Mouse (Mus musculus): ENCODE data around the gene Acsm3. TPM values are rescaled to one million over a fixed set of nuclear protein-coding genes. Genes with fewer than 3 reads are reported as not detected.

Gene Acsm3
- total RNA-seq, 1 experiment: not detected

DNA sequence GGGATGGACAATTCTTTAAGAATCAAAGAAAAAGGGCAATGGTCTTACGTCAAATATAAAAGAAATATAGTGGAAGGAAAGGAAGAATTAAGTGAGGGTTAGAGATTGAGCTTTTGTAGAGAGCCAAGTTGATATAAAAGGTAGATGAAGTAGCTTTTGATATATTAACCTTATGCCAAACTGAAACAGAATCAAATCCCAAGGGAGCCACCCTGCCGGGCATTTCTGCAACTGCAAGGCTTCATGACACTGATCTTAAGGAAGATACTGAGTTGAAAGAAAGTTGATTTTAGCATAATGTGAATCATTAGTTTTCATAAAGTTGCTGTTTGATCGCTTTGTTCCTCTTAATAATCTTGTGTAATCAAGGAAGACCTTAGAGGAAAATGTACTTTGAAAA, 28.3 kb downstream of the Acsm3 start:
- in situ Hi-C loops (cut with MboI; ENCODE audit: low sequenced_read_pairs in 2 of 2, unreplicated experiment in 2 of 2): no loop called here
- no peak overlapping the region for H3K4me3 ChIP-seq (ENCODE audit: insufficient read depth in 1 of 2, low read depth in 1 of 2, low read length in 2 of 2, poor library complexity in 1 of 2, severe bottlenecking in 1 of 2)
- H3K9me3 ChIP-seq (ENCODE audit: control insufficient read depth, insufficient read depth, low read depth, low read length): no peaks in the 10 kb centered on the region
- no peaks in the 10 kb centered on the region for H3K4me1 ChIP-seq (ENCODE audit: control insufficient read depth in 2 of 2, insufficient read depth in 2 of 2, low read length in 2 of 2, poor library complexity in 1 of 2)
- H3K9ac ChIP-seq (ENCODE audit: insufficient read depth, low read depth, low read length, poor library complexity, severe bottlenecking): no peak overlapping the region
- no peak overlapping the region for H3K27ac ChIP-seq (ENCODE audit: insufficient read depth, low read depth, low read length, poor library complexity, severe bottlenecking)
- peaks cover 15% of the 10 kb centered on the region for H3K36me3 ChIP-seq (ENCODE audit: control insufficient read depth, insufficient read depth, low read length, poor library complexity, severe bottlenecking)
- DNase-seq (ENCODE audit: low read depth, low spot score): no peak
- TF ChIP-seq ZNF384 (IDR thresholded peaks at IDR 0.05; ENCODE audit: low read depth, low read length): no peak
- TF ChIP-seq MAFK (IDR thresholded peaks at IDR 0.05; ENCODE audit: insufficient read depth, low read depth, low read length): no peak
- TF ChIP-seq HCFC1 (IDR thresholded peaks at IDR 0.05; ENCODE audit: borderline replicate concordance, insufficient read depth, low read length): no peak
- no peak for TF ChIP-seq ZC3H11A (IDR thresholded peaks at IDR 0.05; ENCODE audit: borderline replicate concordance, low read depth, low read length)
- TF ChIP-seq CHD2 (IDR thresholded peaks at IDR 0.05; ENCODE audit: low read depth, low read length): no peak

DNA sequence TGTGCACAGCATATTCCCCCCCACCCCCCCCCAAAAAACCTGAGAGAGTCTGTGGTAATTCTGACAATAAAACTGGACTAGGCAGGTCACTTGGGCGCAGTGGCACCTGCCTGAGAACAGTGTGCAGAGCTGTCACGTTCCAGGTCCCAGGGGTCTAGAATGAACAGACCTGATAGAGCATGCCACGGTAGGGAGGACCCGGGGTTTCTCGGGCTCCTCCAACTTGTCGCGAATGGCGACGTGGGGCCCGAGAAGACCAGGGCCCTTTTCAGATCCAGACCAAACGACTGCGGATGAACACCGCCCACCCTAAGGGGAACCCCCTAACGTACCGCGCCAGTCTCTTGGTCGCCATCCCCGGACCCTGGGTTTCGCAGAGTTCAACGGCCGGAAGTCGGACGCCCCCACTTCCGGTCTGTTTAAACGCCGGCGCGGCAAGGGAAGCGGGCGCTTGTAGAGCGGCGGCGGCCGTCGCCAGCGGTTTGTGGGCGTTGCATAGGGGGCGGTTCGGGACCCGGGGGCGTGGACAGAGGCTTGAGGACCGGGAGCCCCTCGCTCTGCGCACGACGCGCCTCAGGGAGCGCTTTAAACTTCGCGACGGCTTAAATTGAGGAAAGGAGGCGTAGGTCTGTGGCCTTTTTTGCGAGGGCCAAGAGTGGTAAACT, 33.0 kb downstream of the Acsm3 start, which contains the start of the genes Rexo5 and Eri2:
TSS of gene Rexo5 (plus strand) at position 421 of the 665 bp plus-strand sequence.
TSS of gene Eri2 (minus strand) at position 473 of the 665 bp plus-strand sequence.
- peaks cover 5% of the 10 kb centered on the region for H3K36me3 ChIP-seq (ENCODE audit: control insufficient read depth, insufficient read depth, low read length, poor library complexity, severe bottlenecking)
- peak within 1 kb of the TSS; percentile 51 for H3K27ac ChIP-seq (ENCODE audit: insufficient read depth, low read depth, low read length, poor library complexity, severe bottlenecking)
- peak; percentile 90 for DNase-seq (ENCODE audit: low read depth, low spot score)
- no peaks in the 10 kb centered on the region for H3K4me1 ChIP-seq (ENCODE audit: control insufficient read depth in 2 of 2, insufficient read depth in 2 of 2, low read length in 2 of 2, poor library complexity in 1 of 2)
- peak within 1 kb of the TSS; percentile 93 for H3K9ac ChIP-seq (ENCODE audit: insufficient read depth, low read depth, low read length, poor library complexity, severe bottlenecking)
- TF ChIP-seq ZNF384 (IDR thresholded peaks at IDR 0.05; ENCODE audit: low read depth, low read length) (no peak), ZC3H11A (IDR thresholded peaks at IDR 0.05; ENCODE audit: borderline replicate concordance, low read depth, low read length) (no peak), MAFK (IDR thresholded peaks at IDR 0.05; ENCODE audit: insufficient read depth, low read depth, low read length) (no peak), HCFC1 (IDR thresholded peaks at IDR 0.05; ENCODE audit: borderline replicate concordance, insufficient read depth, low read length) (peak; percentile 62; the same call in 1 of the 2 replicates), CHD2 (IDR thresholded peaks at IDR 0.05; ENCODE audit: low read depth, low read length) (no peak)
- no peaks in the 10 kb centered on the region for H3K9me3 ChIP-seq (ENCODE audit: control insufficient read depth, insufficient read depth, low read depth, low read length)
- peak within 1 kb of the TSS; percentile 84 to 96 for H3K4me3 ChIP-seq (ENCODE audit: insufficient read depth in 1 of 2, low read depth in 1 of 2, low read length in 2 of 2, poor library complexity in 1 of 2, severe bottlenecking in 1 of 2)
- in situ Hi-C loops (cut with MboI; ENCODE audit: low sequenced_read_pairs in 2 of 2, unreplicated experiment in 2 of 2): no loop called here

DNA sequence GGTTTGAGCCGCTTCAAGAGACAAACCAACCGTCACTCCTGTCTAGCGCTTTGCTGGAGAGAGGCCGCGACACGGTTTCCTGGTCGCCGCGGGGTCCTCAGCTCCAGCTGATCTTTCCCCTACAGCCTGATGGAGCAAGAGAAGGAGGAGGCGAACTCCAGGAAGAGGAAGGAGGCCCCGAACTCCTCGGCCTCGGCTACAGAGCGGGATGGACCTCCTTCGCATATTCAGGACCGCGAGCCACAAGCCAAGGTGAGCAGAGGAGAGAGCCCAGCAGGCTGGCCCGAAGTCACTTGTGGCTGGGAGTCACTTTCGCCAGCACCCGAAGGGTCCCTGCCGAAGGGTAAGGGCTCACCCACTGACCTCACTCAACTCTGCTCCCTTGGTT, 33.5 kb downstream of the Acsm3 start:
- Histone ChIP-seq H3K4me3 (ENCODE audit: insufficient read depth in 1 of 2, low read depth in 1 of 2, low read length in 2 of 2, poor library complexity in 1 of 2, severe bottlenecking in 1 of 2) (peak overlapping the region; percentile 84 to 96), H3K9me3 (ENCODE audit: control insufficient read depth, insufficient read depth, low read depth, low read length) (no peaks in the 10 kb centered on the region), H3K4me1 (ENCODE audit: control insufficient read depth in 2 of 2, insufficient read depth in 2 of 2, low read length in 2 of 2, poor library complexity in 1 of 2) (no peaks in the 10 kb centered on the region), H3K9ac (ENCODE audit: insufficient read depth, low read depth, low read length, poor library complexity, severe bottlenecking) (peak overlapping the region; percentile 93), H3K27ac (ENCODE audit: insufficient read depth, low read depth, low read length, poor library complexity, severe bottlenecking) (peak overlapping the region; percentile 37; the same call in 1 of the 2 replicates), H3K36me3 (ENCODE audit: control insufficient read depth, insufficient read depth, low read length, poor library complexity, severe bottlenecking) (peaks cover 5% of the 10 kb centered on the region)
- no peak for DNase-seq (ENCODE audit: low read depth, low spot score)
- in situ Hi-C loops (cut with MboI; ENCODE audit: low sequenced_read_pairs in 2 of 2, unreplicated experiment in 2 of 2): no loop called here
- no peak for TF ChIP-seq ZNF384 (IDR thresholded peaks at IDR 0.05; ENCODE audit: low read depth, low read length)
- no peak for TF ChIP-seq ZC3H11A (IDR thresholded peaks at IDR 0.05; ENCODE audit: borderline replicate concordance, low read depth, low read length)
- TF ChIP-seq CHD2 (IDR thresholded peaks at IDR 0.05; ENCODE audit: low read depth, low read length): no peak
- no peak for TF ChIP-seq HCFC1 (IDR thresholded peaks at IDR 0.05; ENCODE audit: borderline replicate concordance, insufficient read depth, low read length)
- TF ChIP-seq MAFK (IDR thresholded peaks at IDR 0.05; ENCODE audit: insufficient read depth, low read depth, low read length): no peak

DNA sequence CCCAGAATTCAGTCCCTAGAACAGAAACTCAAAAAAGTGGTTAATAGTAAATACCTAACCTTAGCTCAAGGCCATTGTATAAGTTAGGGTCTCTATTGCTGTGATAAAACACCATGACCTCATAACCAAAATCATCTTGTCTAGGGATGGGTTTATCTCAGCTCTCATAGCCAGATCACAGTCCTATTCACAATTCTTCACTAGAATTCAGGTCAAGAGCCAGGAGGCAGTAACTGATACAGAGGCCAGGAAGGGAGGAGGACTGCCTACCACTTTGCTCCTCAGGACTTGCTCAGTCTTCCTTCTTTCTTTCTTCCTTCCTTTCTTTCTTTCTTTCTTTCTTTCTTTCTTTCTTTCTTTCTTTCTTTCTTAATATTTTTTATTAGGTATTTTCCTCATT, 34.6 kb downstream of the Acsm3 start:
- H3K9me3 ChIP-seq (ENCODE audit: control insufficient read depth, insufficient read depth, low read depth, low read length): no peaks in the 10 kb centered on the region
- no peak overlapping the region for H3K9ac ChIP-seq (ENCODE audit: insufficient read depth, low read depth, low read length, poor library complexity, severe bottlenecking)
- DNase-seq (ENCODE audit: low read depth, low spot score): no peak
- no peak overlapping the region for H3K27ac ChIP-seq (ENCODE audit: insufficient read depth, low read depth, low read length, poor library complexity, severe bottlenecking)
- H3K4me3 ChIP-seq (ENCODE audit: insufficient read depth in 1 of 2, low read depth in 1 of 2, low read length in 2 of 2, poor library complexity in 1 of 2, severe bottlenecking in 1 of 2): no peak overlapping the region
- no peaks in the 10 kb centered on the region; the same call in none of the 2 replicates for H3K36me3 ChIP-seq (ENCODE audit: control insufficient read depth, insufficient read depth, low read length, poor library complexity, severe bottlenecking)
- TF ChIP-seq ZC3H11A (IDR thresholded peaks at IDR 0.05; ENCODE audit: borderline replicate concordance, low read depth, low read length) (no peak), MAFK (IDR thresholded peaks at IDR 0.05; ENCODE audit: insufficient read depth, low read depth, low read length) (no peak), ZNF384 (IDR thresholded peaks at IDR 0.05; ENCODE audit: low read depth, low read length) (no peak), CHD2 (IDR thresholded peaks at IDR 0.05; ENCODE audit: low read depth, low read length) (no peak), HCFC1 (IDR thresholded peaks at IDR 0.05; ENCODE audit: borderline replicate concordance, insufficient read depth, low read length) (no peak)
- in situ Hi-C loops (cut with MboI; ENCODE audit: low sequenced_read_pairs in 2 of 2, unreplicated experiment in 2 of 2): no loop called here
- no peaks in the 10 kb centered on the region for H3K4me1 ChIP-seq (ENCODE audit: control insufficient read depth in 2 of 2, insufficient read depth in 2 of 2, low read length in 2 of 2, poor library complexity in 1 of 2)
